Mouse (Mus musculus) C2C12 (cell line): ENCODE results near the gene Slc19a3.

ENCODE experiments used
- CTCF ChIP-seq: IDR thresholded peaks from one replicate; pipeline ENCODE4 v1.5.1; 2011; ENCODE audit not compliant: control insufficient read depth, insufficient read depth, insufficient read length
- MAX ChIP-seq: IDR thresholded peaks from one replicate; pipeline ENCODE4 v1.6.1; 2011; ENCODE audit warnings: mild to moderate bottlenecking, control low read depth
- MYOD1 ChIP-seq: IDR thresholded peaks from one replicate; pipeline ENCODE4 v1.6.1; 2011; ENCODE audit warnings: low read depth; ENCODE audit not compliant: control insufficient read depth, insufficient read length
- USF1 ChIP-seq: IDR thresholded peaks from one replicate; pipeline ENCODE4 v1.6.1; 2011; ENCODE audit warnings: low read depth, mild to moderate bottlenecking, control low read depth, moderate library complexity

DNA sequence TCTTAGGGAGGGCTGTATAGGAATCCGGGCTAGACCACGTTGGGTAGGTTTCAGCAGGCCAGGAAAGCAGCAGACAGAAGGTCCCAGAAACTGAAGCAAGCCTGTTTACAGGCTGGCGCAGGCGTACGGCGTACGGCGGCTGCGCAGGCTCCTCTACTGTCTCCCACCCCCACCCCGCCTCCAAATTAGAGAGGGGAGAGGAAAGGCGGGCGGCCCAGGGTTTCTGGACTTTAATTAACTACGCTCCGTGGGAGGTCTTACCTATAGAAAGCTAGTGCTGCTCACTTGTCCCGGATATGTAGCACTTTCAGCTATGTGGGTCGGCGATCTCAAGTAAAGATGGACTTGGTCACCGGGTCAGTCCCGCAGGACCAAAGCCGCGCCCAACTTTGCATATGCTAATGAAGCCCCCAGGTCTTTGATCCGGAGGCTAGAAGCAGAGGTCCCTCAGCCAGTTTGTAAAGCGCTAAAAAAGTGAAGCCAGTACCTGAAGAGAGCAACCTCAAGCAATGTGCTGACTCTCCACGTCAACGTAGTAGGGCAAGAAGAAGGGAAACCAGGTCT lies at the start of gene Slc19a3:
- TF ChIP-seq CTCF = no peak
- TF ChIP-seq MAX = no peak
- no peak for TF ChIP-seq USF1
- TF ChIP-seq MYOD1 = no peak
